Mouse (Mus musculus) small intestine, adult 2 months (tissue): ENCODE results near the gene Gm5796. TPM values are rescaled to one million over a fixed set of nuclear protein-coding genes. Genes with fewer than 3 reads are reported as not detected.
"Not testable (repeated sequence)": the region's sequence is repeated elsewhere in the genome, so short reads cannot be mapped to it uniquely, and the experiment has no call there.

Experiments used
- H3K27ac ChIP-seq: fragments of 200-500 bp; 2 replicates; pipeline ENCODE4 v1.5.1; 2012; ENCODE audit warnings: low read depth, low read length, control low read depth, inconsistent platforms; ENCODE audit not compliant: insufficient read depth
- H3K27me3 ChIP-seq: fragments of 200-500 bp; 2 replicates; pipeline ENCODE4 v1.6.1; 2012; ENCODE audit warnings: mild to moderate bottlenecking, moderate library complexity, low read length, inconsistent platforms; ENCODE audit not compliant: control insufficient read depth, insufficient read depth
- H3K36me3 ChIP-seq: fragments of 200-500 bp; 2 replicates; pipeline ENCODE4 v1.6.1; 2012; ENCODE audit warnings: mild to moderate bottlenecking, low read length, control low read depth, inconsistent platforms; ENCODE audit not compliant: control insufficient read depth, insufficient read depth
- H3K4me1 ChIP-seq: fragments of 200-500 bp; 2 replicates; pipeline ENCODE4 v1.6.1; 2012; ENCODE audit warnings: low read length, inconsistent platforms, mixed read lengths; ENCODE audit not compliant: control insufficient read depth, insufficient read depth, insufficient read length
- H3K4me3 ChIP-seq: fragments of 200-500 bp; 2 replicates; pipeline ENCODE4 v1.5.1; 2012; ENCODE audit warnings: low read depth, mild to moderate bottlenecking, control low read depth, inconsistent platforms, low read length, moderate library complexity
- WGBS: fragments of 180-500 bp; shearing (Covaris S2); methylation state at CpG from one replicate; pipeline ENCODE4 v1.1.7; 2018; 5-methylcytosine and 5-hydroxymethylcytosine counted together
- polyA plus RNA-seq: library from polyadenylated mRNA; depleted of rRNA; stranded (reverse); fragments of >200 nt; gene quantifications from 2 replicates; pipeline ENCODE4 v1.2.3, GENCODE M21; 2012; rRNA removed

Gene Gm5796
- polyA plus RNA-seq, result not detected in 2 replicates

- H3K4me1 ChIP-seq, H3K36me3 ChIP-seq, H3K27me3 ChIP-seq, H3K27ac ChIP-seq, H3K4me3 ChIP-seq: not testable (repeated sequence)
- 100% methylated on average over 1 of the region's 3 CpGs for WGBS
Observed at GRCm38 (mm10) chr14:4023641-4024040, at the start of gene Gm5796. TSS of gene Gm5796 (plus strand) at chr14:4023941.

GRCm38 (mm10) chr14:3998094-3998493 is 25.6 kb upstream of the Gm5796 start, which contains the start of gene Gm3099:
TSS of gene Gm3099 (plus strand) at chr14:3998394.
- 74% methylated on average over 2 of the region's 3 CpGs for WGBS
- not testable (repeated sequence) for H3K4me3 ChIP-seq, H3K27ac ChIP-seq, H3K36me3 ChIP-seq, H3K4me1 ChIP-seq, H3K27me3 ChIP-seq

- WGBS, result 47% methylated on average over 3 of the region's 3 CpGs
- not testable (repeated sequence) for H3K4me3 ChIP-seq, H3K27ac ChIP-seq, H3K36me3 ChIP-seq, H3K4me1 ChIP-seq, H3K27me3 ChIP-seq
Observed at GRCm38 (mm10) chr14:4083820-4084219, 60.1 kb downstream of the Gm5796 start, which contains the start of gene Gm3115. TSS of gene Gm3115 (plus strand) at chr14:4084120.

Other genes starting within 250 kb of the Gm5796 start
- not detected in 2 replicates for gene Gm3002, start 213.9 kb upstream of the Gm5796 start, polyA plus RNA-seq
- 0.06 TPM in 1 of 2 replicates, not detected in the other for gene Gm3033, start 177.7 kb upstream of the Gm5796 start, polyA plus RNA-seq
- gene Gm2916, start 139.8 kb upstream of the Gm5796 start, polyA plus RNA-seq, result not detected in 2 replicates
- gene Gm3029, start 92.2 kb upstream of the Gm5796 start, polyA plus RNA-seq, result not detected in 2 replicates
- gene Gm3095, start 60.4 kb upstream of the Gm5796 start, polyA plus RNA-seq, result not detected in 2 replicates
- gene Gm3099, start 25.5 kb upstream of the Gm5796 start, polyA plus RNA-seq, result not detected in 2 replicates
- not detected in 2 replicates for gene Gm3115, start 60.2 kb downstream of the Gm5796 start, polyA plus RNA-seq
- gene Gm8108, start 86.6 kb downstream of the Gm5796 start, polyA plus RNA-seq, result not detected in 2 replicates
- not detected in 2 replicates for gene Gm3127, start 141.1 kb downstream of the Gm5796 start, polyA plus RNA-seq
- not detected in 2 replicates for gene Gm2974, start 158.6 kb downstream of the Gm5796 start, polyA plus RNA-seq
- gene Gm3138, start 225.7 kb downstream of the Gm5796 start, polyA plus RNA-seq, result not detected in 2 replicates